Mouse (Mus musculus) regulatory T cell (primary cell): Measurements from ENCODE around the gene Gng12.
"Not testable (repeated sequence)": the region's sequence is repeated elsewhere in the genome, so short reads cannot be mapped to it uniquely, and the experiment has no call there.

Experiments
- in situ Hi-C: fragments of 300-600 bp; cut with MboI, MseI; formaldehyde crosslinking; loops from one replicate; pipeline ENCODE4 v1.15.1; 2025; ENCODE audit warnings: high pct_unique_total_duplicates

The Gng12 gene

DNA sequence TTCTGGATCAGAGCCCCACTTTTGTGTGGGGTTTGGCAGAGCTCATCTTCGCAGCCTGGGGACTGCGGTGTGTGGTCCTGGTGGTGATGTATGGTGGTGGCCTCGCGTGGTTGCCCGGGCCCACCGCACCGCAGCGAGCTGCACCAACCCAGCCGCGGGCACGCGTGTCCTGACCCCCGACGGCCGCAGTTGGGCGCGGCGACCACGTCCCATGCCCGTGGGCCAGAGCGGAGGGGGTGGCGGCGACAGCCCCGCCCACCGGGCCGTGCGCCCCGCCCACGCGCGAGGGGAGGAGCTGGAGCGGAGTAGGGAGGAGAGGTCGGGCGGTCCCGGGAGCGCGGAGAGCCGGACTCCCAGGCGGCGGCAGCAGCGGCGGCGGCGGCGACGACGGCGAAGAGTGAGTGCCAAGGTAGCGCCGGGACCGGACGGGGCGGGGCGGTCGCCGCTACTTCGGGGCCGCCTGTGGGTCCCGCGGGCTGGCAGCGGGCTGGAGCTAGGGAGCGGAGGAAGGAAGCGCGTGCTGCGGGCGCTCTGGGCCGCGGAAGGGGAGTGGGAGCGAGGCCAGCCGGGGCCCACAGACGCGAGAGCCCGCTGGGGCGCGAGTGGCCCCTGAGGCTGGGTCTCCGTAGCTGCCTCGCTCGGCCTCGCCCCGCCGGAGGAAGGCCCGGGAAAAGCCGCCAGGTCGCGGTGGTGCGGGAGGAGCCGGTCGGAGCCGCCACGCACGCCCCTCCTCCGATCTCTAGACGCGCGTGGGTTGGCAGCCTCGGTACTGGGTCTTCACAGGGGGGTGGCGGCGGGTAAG lies at the start of gene Gng12:
Gene Gng12 (plus strand): TSS at position 279 of the 802 bp plus-strand sequence.
- in situ Hi-C loops, result no loop called here

DNA sequence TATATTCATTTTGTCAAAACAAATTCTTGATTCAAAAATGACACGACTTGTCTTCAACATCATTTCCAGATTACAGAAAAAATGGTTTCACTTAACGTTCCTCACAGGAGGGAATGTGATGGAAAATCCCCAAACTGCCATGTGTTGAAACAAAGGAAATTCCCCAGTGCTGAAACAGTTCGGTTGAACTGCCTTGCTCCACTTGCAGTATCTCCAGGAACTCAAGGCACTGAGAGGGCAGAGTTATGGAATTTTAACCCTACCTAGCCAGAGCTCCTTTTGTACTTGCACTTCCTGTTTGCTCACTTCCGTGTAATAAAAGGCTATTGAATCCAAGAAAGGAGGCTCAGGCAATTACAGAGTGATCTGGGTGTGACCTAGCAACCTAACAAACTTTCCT lies 47.3 kb upstream of the Gng12 start:
- in situ Hi-C loops, result no loop called here

DNA sequence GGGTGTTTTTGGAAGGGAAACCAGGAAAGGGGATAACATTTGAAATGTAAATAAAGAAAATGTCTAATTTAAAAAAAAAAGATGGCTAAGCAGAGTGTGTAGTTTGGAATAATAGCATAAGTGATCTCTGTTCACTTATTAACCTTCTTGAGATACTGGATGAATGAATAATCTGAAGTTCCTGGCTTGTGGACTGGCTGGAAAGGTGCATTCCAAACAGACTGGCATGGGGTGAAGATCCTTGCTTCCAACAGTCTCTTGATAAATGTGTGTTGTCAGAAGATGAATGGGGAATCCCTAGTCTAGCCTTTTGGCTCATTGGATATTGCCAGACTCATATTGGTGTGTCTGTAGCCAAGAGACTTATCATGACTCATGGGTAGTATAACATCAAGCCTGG lies 40.0 kb upstream of the Gng12 start:
- in situ Hi-C loops, result no loop called here

DNA sequence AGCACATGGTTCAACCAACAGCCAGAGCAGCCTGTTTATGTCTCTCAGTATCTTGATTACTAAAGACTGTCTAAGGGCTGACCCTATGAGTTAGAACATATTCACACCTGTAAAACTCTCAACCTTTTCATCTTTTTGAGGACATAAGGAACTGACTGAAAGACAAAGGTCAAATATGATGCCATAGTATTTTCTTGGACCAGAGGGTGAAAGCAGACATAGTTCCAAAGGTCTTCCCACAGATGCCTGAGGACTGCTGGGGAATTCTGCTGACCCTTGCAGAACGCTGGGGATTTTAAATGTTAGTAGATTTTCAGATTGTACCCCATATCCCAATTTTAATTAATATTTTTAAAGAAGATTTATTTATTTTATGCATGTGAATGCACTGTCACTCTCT lies 37.8 kb upstream of the Gng12 start:
- in situ Hi-C loops, result no loop called here

DNA sequence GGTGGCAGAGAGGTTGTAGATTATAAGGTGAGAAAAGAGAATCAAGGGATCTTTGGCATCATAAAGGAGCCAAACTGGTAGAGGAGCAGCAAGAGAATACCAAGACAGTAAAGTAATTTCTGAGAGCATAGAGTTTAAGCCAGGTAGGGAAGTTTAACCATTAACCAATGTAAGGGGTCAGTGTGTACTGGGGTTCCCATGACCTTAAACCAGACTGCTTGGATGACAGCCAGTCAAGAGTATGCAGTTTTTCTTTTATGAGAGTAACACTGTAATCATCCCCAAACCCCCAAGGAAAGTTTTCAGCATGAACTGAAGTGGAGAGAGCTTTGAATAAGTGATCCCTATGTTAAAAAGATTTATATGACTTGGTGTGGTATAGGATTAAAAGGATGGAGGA lies 36.8 kb upstream of the Gng12 start:
- in situ Hi-C loops, result no loop called here

DNA sequence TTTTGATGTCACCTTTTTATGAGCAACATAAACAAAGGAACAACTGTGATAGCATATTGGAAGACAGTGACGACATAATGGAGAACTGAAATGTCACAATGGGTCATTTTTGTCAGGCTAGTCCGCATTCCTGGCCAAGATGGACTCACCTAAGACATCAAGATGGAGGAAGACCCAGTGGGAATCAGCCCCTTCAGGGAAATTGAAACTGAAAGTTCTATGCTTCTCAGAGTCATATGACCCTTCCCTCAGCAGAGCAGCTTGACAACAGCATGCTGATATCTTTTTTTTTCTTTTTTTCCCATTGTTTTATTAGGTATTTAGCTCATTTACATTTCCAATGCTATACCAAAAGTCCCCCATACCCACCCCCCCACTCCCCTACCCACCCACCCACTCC lies 31.7 kb upstream of the Gng12 start:
- in situ Hi-C loops, result no loop called here

DNA sequence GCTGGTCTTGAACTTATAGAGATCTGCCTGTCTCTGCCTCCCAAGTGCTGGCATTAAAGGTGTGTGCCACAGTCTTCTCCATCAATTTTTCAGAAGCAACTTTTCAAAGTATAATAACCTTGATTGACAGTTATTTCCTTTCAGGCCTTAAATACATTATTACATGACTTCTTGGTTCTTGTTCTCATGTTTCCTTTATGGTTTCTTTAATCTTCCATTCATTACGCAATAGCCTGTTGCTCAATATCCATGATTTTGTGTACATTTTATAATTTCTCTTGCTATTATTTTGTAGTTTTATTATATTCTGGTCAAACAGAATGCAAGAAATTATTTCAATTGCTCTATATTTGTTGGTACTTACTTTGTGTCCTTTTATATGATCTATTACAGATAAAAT lies 29.9 kb upstream of the Gng12 start:
- in situ Hi-C loops, result no loop called here

DNA sequence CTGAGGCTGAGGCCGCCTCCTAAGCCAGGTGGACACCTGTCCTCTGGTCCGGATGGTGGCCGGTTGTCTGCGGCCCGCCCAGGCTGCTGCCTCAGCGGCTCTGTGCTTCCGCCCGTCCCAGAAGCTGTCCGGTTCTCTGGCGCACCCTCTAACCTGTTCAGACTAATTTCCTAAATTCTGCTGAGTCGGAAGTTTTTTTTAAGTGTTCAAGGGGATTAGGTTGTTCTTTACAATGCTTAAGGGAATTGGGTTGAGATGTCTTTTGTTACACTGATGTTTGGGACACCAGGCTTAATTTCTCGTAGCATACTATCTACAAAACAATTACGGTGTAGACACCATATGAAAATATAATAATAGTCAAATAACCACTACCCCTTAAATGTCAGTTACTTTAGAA lies 19.1 kb upstream of the Gng12 start:
- in situ Hi-C loops, result not testable (repeated sequence)

DNA sequence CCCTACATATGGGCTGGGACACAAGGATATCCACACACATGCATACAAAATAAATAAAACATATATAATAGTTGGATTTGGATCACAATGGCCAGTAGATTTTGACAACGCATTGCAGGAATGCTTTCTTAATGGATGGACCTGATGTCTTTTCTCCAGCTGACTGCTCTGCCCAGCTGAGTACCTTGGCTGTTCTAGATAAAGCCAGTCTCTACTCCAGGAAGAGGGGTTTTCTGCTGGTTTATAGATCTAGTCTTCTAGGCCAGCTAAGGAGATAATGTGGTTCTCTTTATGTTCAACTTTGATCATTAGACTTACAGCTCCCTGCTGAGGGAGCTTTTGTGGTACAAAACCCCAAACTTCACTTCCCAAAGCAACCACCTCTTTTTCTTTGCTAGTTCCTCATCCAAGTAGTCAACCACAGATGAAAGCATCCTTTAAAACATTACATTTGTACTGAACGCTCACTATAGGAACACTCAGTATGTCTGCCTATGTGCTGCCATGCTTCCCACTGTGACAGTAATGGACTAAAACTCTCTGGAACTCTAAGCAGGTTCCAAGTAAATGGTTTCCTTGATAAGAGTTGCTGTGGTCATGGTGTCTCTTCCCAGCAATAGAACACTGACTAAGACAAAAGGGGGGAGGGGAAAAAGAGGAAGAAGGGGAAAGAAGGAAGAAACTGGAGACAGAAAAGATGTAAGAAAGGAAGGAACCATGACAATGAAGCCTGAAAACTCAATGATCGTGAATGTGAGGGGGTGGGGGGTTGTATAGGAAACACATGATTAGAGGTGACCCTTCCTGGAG lies 5.6 kb upstream of the Gng12 start:
- in situ Hi-C loops, result no loop called here

DNA sequence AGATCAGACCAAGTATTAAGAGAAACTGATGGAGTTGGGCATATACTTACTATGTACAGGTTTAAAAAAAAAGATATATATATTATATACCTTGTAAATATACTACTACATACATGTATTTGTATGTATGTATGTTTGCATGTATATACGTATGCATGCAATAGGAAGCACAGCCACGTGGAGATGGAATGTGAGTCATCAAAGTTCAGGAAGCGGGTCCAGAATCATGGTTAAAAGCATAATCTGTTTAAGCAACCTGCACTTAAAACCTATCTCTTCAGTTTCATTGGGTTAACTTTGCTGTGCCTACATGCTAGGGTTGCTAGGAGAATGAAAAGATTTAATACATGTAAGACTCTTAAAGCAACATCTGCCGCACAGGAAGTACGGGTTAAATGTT lies 2.2 kb upstream of the Gng12 start:
- in situ Hi-C loops, result no loop called here

DNA sequence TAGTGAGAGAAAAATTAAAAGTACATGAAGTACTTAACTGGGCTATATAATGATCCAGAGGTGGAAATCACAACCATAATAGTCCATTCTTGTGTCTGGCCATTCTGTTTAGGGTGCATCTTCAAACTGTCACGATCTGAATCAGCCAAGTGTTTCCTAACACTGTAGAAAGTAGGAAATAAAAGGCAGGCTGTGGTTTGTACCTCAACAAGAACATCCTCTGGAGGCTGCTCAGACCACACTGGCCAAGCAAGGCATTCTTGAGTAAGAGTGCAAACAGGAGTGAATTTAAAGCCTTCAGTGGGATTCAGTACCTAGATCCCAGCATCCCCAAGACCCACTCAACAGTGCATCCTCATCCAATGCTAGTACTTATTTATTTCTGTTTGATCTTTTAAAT lies 1.2 kb upstream of the Gng12 start:
- in situ Hi-C loops, result no loop called here

DNA sequence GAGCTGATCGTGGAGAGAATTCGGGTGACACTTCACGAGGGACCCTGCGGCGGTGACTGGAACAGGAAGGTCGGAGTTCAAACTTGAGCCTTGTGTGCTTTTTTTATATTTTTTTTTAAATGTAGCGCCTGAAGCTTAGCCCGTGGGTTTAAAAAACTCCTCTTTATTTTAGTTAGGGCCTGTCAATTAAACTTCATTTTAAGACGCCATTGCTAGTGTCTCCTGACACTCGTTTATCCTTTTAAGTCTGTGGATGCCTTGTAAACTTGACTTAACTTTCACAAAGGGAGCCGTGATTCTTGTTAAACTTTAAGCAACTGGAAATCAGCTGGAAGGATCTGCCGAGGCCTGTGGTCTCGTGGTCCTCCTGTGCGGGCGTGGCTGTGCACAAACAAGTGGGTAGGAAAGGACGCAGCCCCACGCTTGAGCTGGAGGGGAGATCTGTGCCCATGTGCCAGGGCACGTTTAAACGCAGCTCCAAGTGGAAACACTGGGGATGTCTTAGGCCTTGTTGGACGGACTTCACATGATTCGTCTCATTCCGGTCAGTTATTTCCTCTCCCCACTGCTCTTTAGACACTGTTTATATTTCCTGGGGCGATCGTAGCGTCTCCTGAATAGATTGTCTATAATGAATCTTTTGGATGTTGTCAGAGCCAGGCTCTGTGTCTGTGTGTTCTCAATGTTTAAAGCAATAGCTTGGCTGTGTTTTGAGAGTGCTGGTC lies 886 bp downstream of the Gng12 start:
- in situ Hi-C loops, result no loop called here

DNA sequence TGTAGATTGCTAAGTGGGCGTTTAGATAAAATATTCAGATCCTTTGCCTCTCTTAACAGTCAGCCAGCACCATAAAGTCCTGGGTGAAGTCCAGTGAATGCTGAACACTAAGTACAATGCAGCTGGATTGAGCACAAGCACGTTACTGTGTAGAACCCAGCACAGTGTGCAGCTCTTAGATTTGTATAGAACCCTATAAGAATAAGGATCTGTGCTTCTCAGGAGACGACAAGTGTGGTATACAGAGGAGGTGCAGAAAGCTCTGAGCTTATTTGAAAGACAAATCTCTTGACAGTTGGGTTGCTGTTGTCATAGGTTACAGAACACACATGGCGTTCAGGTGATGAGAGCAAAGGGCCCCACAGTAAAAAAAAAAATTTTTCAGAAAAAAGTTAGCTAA lies 1.8 kb downstream of the Gng12 start:
- in situ Hi-C loops, result no loop called here

DNA sequence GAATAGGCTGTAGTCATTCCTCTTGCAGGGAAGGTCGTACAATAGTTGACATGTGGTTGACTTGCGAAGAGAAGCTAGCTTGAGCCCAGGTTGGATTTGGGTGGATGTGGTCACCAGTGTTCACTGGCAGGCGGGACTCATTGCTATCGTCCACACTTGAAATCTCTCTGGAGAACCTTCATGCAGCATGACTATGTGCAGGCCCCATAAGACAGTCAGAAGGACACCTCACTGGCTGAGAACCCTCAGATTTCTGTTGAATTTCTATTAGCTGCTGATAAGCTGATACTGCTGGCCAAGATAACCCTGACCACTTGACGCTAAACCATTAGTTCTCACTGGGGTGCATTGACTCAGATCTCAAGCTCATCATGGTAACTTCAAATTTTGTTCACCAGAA lies 5.7 kb downstream of the Gng12 start:
- in situ Hi-C loops, result no loop called here

DNA sequence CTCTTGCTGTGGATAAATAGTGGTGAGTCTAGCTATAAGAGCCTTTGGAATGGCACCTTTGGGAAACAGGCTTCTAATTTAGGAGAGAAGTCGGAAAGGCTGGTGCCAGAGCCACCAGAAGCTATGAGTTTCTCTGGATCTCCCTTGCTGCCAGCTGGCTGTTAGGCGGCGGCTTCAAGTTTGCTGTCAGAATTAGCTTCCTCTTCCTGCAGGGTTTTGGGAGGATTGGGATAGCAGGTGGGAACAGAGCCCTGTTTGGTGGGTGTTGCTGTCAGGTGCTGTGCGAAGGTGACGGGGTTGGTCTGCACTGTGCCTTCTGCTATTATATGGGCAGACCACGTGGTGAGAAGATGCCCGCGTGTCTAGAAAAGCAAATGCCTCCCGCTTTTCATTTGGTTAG lies 7.0 kb downstream of the Gng12 start:
- in situ Hi-C loops, result no loop called here

DNA sequence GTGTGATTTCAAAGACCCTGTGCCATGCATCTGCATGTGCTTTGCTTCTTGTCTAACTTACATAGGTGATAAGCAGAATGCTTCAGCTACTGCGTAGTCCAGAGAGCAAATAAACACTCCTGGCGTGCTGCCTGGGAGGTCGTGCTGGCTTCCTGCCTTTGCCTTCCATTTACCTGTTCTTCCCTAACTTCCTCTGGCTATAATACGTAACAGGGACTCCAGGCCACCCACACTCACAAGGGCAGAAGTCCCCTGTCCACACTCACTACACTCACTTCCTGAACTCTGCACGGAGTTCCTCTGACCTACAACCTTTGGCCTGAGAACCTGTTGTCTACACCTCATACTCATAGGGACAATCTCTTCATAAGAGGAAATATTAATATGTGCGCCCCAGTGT lies 7.5 kb downstream of the Gng12 start:
- in situ Hi-C loops, result no loop called here

DNA sequence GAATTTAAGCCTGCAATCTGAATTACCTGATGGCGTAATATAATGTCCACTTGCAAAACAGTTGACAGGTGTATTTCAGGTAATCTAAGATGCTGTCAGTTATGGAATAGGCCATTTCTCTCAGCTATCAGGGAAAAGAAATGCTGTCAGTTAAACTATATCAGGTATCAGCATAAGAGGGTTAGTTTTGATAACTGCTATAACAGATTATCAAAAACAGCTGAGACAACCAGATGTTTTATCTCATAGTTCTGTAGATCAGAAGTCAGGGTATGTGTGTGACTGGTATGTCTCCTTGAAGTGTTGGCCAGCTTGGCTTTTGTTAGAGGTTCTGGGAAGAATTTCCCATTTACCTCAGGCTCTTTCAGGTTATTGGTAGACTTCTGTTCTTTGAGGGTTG lies 10.0 kb downstream of the Gng12 start:
- in situ Hi-C loops, result no loop called here

DNA sequence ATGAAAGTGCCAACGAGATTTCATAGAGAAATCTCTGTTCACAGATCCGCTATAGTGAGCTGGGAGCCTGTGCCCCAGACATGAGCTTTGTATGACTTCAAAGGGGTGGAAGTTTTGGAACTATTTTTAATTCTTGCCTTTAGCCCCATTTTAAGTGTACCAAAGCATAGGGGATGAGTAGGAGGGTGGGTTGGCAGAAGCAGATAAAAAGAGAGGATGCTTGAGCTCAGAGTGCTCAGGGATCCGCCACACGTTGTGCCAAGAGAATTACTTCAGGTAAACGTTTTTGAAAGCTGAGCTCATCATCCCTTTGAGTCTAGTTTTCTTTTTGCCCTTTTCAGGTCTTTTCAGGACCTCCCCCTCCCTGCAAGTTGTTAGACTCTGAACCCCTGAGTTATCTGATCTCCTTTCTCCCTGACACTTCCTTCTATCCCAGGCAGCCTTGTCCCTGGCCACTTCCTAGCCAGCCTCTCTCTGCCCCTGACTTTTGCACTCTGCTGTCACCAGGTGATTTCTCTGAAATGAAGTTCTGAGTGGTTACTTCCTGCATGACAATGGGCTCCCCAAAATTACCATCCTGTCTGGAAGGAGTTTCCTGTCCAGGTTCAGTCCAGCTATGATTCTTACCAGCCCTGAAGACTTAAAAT lies 12.3 kb downstream of the Gng12 start:
- in situ Hi-C loops, result no loop called here

DNA sequence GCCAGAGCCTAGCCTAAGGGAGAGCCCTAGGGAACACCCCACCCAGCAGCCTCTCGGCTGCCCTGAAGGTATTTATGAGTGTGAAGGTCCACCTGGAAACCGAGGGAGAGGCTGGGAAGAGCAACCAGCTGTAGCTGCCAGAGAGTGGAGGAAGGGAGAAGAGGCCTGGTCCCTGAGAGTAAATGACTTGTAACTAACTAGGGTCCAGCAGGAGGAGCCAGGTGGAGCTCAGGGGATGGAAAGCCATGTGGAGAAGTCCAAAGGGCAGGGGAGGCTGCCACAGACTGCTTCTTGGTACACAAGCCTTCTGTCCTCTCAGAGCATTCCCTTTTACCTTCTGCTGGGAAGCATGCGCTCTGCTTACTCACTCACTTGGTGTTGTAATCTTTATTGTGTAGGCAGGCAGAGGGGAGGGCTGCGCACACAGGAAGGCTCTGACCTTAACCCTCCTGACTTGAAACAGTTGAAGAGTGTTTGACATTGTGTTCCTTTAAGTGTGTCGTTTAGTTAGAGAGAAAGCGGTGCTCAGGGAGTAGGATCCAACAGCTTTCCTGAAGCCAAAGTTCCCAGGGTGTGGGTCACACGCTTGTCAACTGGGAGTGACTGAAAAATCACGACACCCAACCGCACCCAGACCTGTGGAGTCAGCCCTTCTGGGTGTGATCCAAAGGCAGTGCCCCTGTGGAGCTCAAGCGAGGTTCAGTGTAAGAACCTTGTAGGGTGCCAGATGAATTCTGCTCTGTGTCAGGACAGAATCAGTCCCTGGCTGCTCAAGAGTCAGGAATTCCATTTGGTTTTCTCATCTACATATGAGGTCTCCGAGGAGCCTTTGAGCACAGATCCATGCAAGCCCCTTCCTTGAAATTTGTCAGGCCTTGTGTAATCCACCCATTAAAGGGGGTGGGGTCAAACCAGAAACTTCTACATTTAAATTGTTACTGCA lies 14.6 kb downstream of the Gng12 start:
- in situ Hi-C loops, result no loop called here

DNA sequence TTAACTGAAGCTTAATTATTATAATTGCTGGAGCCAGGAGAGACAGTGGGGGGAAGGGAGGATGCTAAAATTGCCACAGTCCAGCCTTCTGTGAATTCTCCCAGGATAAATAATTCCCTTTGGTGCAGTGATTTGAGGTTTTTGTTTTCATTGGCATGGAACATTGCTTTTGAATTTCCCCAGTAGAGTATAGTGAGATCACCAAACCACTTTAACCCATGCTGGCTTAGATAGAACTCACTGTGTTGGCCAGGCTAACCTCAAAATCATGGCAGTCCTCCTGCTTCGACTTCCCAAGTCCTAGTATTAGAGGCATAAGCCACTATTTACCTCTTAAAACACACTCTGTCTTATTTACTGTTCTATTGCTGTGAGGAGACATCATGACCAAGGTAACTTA lies 17.2 kb downstream of the Gng12 start:
- in situ Hi-C loops, result no loop called here

DNA sequence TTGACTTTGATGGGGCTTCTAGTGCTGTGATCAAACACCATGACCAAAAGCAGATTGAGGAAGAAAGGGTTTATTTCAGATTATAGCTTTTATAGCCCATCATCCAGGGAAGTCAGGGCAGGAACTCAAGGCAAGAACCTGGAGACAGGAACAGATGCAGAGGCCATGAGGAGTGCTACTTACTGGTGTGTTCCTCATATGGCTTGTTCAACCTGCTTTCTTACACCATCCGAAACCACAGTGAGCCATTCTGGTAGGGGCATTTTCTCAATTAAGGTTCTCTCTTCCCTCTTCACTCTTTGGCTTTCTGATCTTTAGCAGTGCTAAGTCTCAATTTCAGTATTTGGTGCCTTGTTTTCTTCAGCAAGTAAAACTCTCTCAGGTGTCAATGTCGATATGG lies 19.4 kb downstream of the Gng12 start:
- in situ Hi-C loops, result no loop called here
